Mouse (Mus musculus) testis, postnatal 14 days (tissue): ENCODE measurements around the gene Vwa8.
A peak's percentile ranks its signal among the peaks of the same experiment; 100 is the strongest.
"Not testable (repeated sequence)": the region's sequence is repeated elsewhere in the genome, so short reads cannot be mapped to it uniquely, and the experiment has no call there.

Experiments
- DNase-seq: peaks from one replicate; pipeline ENCODE4 v3.0.0; 2021; ENCODE audit warnings: low spot score

The Vwa8 gene

DNA sequence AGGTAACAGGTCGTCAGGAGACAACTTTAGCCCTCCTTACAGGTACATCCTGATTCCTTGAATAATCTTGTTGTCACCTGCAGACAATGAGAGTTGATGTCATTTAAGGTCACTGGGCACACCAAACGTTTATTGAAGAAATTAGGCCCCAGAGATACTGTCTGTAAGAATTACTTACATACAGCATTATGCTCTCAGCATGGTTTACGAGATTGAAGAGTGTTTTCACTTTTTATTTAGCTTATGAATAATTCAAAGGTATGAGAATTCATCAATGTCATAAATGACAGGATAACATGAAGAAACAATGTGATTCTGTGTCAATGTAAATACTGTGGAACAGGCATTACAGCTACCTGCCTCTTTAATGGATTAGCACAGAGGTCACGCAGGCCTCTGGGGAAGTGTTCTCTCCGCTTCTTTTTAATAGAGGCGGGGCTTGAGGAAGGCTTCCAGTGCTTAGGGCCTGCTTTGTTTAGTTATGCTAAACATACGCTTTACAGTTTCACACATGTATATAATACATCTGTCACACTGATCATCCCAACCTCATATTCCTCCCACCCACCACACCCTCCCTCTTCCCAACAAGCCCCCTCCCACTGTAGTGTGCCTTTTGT, 37.2 kb downstream of the Vwa8 start:
- no peak for DNase-seq

- DNase-seq, result no peak
These were observed 37.8 kb downstream of the Vwa8 start for GRCm38 (mm10) chr14:78886566-78887234.

- DNase-seq, result not testable (repeated sequence)
These were observed 38.6 kb downstream of the Vwa8 start for GRCm38 (mm10) chr14:78887494-78887893.

DNA sequence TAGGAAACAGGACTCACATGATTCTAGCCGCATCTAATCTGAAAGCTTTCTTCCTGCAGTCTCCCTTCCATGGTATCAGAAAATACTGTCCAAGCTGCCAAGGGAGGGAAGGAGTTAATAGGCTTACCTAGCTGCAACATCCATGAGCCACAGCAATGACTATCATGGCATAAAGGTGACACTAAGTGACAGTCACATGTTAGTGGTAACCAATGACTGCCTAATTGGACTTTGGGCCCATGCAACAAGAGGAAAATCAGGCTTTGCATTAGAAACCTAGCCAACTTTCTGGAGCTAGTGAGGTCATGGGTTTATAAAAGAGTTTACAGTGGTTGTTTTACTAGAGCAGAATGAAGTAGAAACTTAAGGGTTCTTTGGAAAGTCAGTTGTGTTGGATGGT, 46.6 kb downstream of the Vwa8 start:
- no peak for DNase-seq

- DNase-seq, result no peak
These were observed 47.4 kb downstream of the Vwa8 start for GRCm38 (mm10) chr14:78896252-78896651.

DNA sequence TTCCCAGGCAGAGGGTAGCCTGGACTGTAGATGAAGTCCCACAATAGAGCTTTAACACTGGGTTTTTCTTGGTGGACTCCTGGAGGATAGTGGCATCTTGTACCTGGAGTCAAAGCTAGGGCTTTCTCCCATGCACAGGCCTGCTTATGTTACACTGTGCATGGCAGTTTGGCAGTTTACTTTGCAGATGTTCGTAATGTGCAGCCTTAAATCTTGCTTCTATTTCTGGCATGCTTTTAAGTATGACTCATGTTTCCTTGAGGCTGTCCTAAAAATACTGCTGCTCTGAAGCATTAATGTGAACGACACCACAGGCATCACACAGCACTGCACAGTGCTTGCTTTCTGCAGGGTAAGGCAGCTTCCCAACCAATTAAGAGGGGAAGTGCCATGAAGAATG, 51.9 kb downstream of the Vwa8 start:
- DNase-seq, result no peak

GRCm38 (mm10) chr14:78908205-78908863, 59.5 kb downstream of the Vwa8 start:
- DNase-seq, result no peak

DNA sequence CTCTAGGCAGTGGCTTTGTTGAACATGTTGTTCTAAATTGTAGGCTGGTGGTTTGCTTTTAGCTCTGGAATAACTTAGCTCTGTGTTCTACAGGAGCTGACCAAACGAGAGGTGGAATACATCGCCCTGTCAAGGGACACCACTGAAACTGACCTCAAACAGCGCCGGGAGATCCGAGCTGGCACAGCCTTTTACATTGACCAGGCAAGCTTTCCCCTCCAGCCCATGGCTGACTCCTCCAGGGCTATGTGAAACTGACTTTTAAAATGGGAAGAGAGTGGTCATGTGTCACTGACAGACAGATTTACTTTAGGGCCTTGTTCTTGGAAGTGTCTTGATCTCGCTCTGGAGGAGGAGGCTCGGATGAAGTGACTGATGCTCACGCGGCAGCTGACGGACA, 63.2 kb downstream of the Vwa8 start:
- DNase-seq, result no peak

- DNase-seq, result no peak
These were observed 65.3 kb downstream of the Vwa8 start for GRCm38 (mm10) chr14:78914180-78914579.

- no peak for DNase-seq
These were observed 67.8 kb downstream of the Vwa8 start for GRCm38 (mm10) chr14:78916691-78917090.

- DNase-seq, result no peak
These were observed 72.4 kb downstream of the Vwa8 start for GRCm38 (mm10) chr14:78921219-78921618.

DNA sequence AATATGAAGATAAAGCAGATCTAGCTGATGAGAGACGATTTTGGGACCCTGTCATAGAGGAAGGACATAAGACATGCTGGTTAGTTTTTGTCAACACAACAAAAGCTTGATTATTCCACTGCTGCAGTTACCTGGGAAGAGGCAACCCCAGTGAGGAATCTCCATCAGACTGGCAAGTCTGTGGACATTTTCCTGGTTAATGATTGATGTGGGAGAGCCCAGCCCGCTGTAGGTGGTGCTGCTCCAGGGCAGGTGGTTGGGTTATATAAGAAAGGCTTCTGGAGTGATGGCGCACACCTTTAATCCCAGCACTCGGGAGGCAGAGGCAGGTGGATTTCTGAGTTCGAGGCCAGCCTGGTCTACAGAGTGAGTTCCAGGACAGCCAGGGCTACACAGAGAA, 74.8 kb downstream of the Vwa8 start:
- DNase-seq, result no peak

- DNase-seq, result no peak
These were observed 76.1 kb downstream of the Vwa8 start for GRCm38 (mm10) chr14:78924755-78925537.

GRCm38 (mm10) chr14:78932094-78932493, 83.2 kb downstream of the Vwa8 start:
- no peak for DNase-seq

DNA sequence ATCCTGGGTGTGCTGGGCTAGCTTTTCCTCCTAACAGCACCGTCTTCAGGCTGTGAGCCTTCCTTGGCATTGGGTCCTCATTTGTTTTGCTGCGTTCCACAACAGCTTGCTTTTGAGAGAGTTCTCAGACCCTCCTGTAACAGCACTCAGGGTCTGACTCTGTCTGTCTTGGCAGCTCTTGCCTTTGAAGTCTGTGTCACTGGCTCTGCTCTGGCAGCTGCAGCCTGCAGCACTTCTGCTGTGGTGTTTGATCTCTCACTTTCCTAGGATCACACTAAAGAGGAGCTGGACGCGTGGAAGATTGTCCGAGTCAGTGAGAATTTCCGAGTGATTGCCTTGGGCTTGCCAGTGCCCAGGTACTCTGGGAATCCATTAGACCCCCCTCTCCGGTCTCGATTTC, 84.5 kb downstream of the Vwa8 start:
- DNase-seq, result no peak

GRCm38 (mm10) chr14:78934596-78934995, 85.7 kb downstream of the Vwa8 start:
- DNase-seq, result no peak

GRCm38 (mm10) chr14:78935796-78936195, 86.9 kb downstream of the Vwa8 start:
- peak; percentile 9 for DNase-seq

DNA sequence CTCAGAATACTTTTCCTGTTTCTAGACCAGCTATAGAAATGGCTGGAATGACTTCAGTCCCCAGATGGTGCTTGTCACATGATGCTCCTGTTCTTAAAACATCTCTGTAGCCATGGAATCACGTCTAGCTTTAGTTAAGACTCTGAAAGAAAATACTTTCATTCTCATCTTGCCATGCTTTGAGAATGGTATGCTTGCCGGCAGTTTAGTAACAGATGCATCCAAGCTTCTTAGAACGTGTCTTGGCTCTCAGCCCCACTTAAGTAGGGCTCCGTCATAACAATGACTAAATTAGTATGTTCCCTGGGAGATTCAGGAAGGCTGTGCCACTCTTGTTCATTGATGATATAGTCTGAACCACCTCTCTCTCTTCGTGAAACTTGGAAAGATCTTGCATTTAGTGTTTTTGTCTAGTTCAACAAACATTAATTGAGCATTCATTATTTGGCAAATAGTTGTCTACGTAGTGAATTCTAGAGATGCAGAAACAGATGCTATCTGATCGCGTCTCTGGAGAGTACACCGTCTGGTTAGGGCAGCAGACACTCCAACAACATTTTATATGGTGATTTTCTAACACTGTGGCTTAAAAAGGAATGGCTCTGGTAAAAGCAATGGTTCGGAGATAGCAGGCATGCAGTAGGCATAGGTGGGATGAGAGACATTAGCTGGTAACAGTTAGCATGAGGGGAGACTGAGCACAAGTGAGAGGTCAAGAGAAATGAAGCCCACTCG, 93.1 kb downstream of the Vwa8 start:
- DNase-seq, result no peak

GRCm38 (mm10) chr14:78955745-78956144, 106.9 kb downstream of the Vwa8 start:
- DNase-seq, result no peak

DNA sequence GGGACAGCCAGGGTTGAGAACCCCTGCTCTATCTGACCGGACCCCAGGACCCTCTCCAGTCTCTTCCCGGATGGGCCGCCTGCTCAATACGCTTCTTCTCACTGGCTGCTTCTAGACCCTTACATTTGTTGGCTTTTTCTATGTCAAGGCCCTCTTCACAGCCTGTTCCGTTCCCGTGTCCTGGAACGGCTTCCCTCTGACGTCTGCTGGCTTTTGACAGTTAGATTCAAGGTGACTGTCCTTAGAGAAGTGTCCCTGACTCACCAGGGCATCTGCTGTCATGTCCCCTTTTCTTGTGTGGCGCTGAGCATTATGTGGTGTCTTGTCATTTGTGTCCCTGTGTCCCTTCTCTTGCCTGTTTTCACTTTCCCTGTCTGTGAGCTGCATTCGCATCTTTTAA, 121.8 kb downstream of the Vwa8 start:
- DNase-seq, result no peak

GRCm38 (mm10) chr14:78972424-78972823, 123.6 kb downstream of the Vwa8 start:
- no peak for DNase-seq

GRCm38 (mm10) chr14:78983104-78983503, 134.3 kb downstream of the Vwa8 start:
- DNase-seq, result peak; percentile 43
